Mouse (Mus musculus): ENCODE measurements around the gene Phf11c. TPM values are rescaled to one million over a fixed set of nuclear protein-coding genes. Genes with fewer than 3 reads are reported as not detected.
A peak's percentile ranks its signal among the peaks of the same experiment; 100 is the strongest.
"Not testable (repeated sequence)": the region's sequence is repeated elsewhere in the genome, so short reads cannot be mapped to it uniquely, and the experiment has no call there.

The Phf11c gene
- polyA plus RNA-seq, 1 experiment from 2014 or later: 0.34 TPM

DNA sequence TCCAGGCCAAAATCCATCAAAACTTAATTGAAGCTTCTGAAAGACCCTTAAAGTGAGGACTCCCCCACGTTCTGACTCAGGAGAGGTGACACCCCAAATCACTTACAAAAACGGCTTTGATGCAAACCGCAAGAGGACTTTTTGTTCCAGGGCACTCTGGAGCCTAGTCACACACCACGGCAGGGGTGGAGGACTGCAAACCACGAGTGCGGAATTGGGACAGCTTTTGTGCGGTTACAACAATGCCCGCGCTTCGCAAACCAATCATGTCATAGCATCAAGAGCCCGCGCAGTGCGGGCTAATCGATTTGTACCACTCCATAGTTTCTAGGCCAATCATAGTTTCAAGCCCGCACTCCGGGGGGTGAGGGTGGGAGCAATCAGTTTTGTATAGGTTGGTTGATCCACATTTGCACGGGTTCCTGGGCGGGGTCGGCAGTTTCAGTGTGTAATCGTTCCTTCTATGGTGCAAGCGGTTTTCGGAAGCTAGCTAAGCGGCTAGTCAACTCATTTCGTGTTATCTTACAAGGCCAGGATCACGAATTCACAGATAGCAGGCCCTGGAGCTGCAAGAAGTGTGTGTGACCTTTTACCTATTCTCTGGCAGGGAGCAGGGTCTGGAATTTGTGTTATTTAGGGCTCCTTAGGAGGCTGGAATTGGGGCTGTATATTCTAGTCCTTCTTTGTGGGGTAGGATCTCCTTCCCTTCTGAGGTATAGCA is 24.7 kb downstream of the Phf11c start:
- no peak for ATAC-seq (ENCODE audit: insufficient number of reproducible peaks, insufficient read depth, low FRiP score, low read depth)
- no peak overlapping the region for H3K4me2 ChIP-seq (ENCODE audit: low read length)
- H3K4me3 ChIP-seq (ENCODE audit: control insufficient read depth in 1 of 2, insufficient read depth in 1 of 2, low read depth in 1 of 2, low read length in 2 of 2): no peak overlapping the region
- H3K27ac ChIP-seq (replicated peaks in 1 of 2; ENCODE audit: control insufficient read depth in 1 of 2, insufficient read depth in 1 of 2, low read depth in 2 of 2, low read length in 2 of 2): no peak overlapping the region
- H3K27me3 ChIP-seq (ENCODE audit: control insufficient read depth, insufficient read depth, low read length): no peaks in the 10 kb centered on the region
- peaks cover 3 to 8% of the 10 kb centered on the region in 2 experiments for H3K4me1 ChIP-seq (ENCODE audit: control insufficient read depth in 2 of 2, insufficient read depth in 2 of 2, low read length in 2 of 2)
- no peak overlapping the region for H3K9ac ChIP-seq (ENCODE audit: low read length)
- 86% methylated on average over 25 of the region's 25 CpGs for WGBS
- H3K9me3 ChIP-seq (ENCODE audit: control insufficient read depth, low read length): 0 out of 2 replicates have a peak, but pooled peaks cover 8% of the 10 kb centered on the region
- no peaks in the 10 kb centered on the region for H3K36me3 ChIP-seq (ENCODE audit: control insufficient read depth, insufficient read depth, low read length)

DNA sequence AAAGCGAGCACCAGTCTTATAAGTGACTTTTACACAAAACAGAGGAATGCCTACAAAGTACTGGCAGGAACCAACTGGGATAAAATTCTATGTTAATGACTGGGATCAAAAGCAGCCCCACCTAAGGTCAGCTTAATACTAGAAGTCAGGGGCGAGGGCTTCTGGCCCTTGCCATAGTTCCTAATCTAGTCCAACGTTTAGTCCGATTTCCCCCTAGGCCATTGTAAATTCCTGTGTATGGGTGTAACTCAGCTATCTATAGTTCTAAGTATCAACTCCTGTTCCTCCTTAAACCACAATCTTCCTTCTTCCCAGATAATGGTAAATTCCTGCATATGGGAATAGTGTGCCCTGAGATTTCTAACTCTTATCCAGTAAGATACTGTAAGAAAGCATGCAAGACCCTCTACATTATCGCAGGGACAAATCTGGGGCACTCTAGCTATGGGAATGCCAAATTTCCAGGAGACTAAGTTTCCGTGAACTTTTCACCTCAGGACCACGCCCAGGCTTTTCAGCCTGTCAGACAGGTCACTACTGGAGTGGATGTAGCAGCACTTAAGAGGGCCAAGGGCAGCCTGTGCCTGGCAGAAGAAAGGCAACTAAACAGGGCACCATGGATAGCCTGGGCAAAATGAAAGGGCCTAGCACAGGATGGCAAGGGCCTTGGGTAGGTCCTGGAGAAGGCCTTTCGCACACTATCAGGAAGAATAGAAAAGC is 28.6 kb downstream of the Phf11c start:
- Histone ChIP-seq H3K4me1 (ENCODE audit: control insufficient read depth in 2 of 2, insufficient read depth in 2 of 2, low read length in 2 of 2) (peaks cover 6 to 14% of the 10 kb centered on the region in 2 experiments), H3K4me2 (ENCODE audit: low read length) (no peak overlapping the region), H3K9me3 (ENCODE audit: control insufficient read depth, low read length) (0 out of 2 replicates have a peak, but pooled peaks cover 8% of the 10 kb centered on the region), H3K27ac (replicated peaks in 1 of 2; ENCODE audit: control insufficient read depth in 1 of 2, insufficient read depth in 1 of 2, low read depth in 2 of 2, low read length in 2 of 2) (no peak overlapping the region), H3K36me3 (ENCODE audit: control insufficient read depth, insufficient read depth, low read length) (no peaks in the 10 kb centered on the region), H3K27me3 (ENCODE audit: control insufficient read depth, insufficient read depth, low read length) (no peaks in the 10 kb centered on the region), H3K9ac (ENCODE audit: low read length) (no peak overlapping the region), H3K4me3 (ENCODE audit: control insufficient read depth in 1 of 2, insufficient read depth in 1 of 2, low read depth in 1 of 2, low read length in 2 of 2) (no peak overlapping the region)
- 43% methylated on average over 8 of the region's 8 CpGs for WGBS
- no peak for ATAC-seq (ENCODE audit: insufficient number of reproducible peaks, insufficient read depth, low FRiP score, low read depth)

DNA sequence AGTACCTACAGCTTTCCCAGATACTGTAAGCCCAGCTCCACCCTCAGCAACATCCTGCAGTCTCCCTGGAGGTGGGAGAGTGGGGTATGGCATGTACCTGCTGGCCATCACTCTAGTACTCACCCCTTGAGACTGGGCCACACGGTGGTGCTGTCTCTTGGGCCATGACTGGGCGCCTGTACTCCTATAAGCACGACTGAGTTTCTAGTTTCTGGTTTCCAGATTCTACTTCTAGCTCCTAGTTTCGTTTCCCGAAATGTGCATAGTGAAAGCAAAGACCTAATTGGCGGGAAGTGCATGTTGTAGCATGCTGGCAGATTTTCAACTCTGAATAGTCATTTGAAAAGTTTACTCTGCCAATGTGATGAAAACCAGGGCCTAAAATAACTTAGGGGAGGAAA is 29.9 kb downstream of the Phf11c start, which contains the start of gene Phf11d:
Gene Phf11d, minus strand, starts transcription at position 227 of the 401 bp plus-strand sequence.
- Histone ChIP-seq H3K4me1 (ENCODE audit: control insufficient read depth in 2 of 2, insufficient read depth in 2 of 2, low read length in 2 of 2) (peaks cover 6 to 14% of the 10 kb centered on the region in 2 experiments), H3K27me3 (ENCODE audit: control insufficient read depth, insufficient read depth, low read length) (no peaks in the 10 kb centered on the region), H3K4me3 (ENCODE audit: control insufficient read depth in 1 of 2, insufficient read depth in 1 of 2, low read depth in 1 of 2, low read length in 2 of 2) (0 out of 4 replicates have a peak within 1 kb of the TSS, but pooled peaks of 1 of the 2 experiments have one; percentile 19), H3K9ac (ENCODE audit: low read length) (no peak within 1 kb of the TSS), H3K36me3 (ENCODE audit: control insufficient read depth, insufficient read depth, low read length) (no peaks in the 10 kb centered on the region), H3K9me3 (ENCODE audit: control insufficient read depth, low read length) (no peaks in the 10 kb centered on the region), H3K4me2 (ENCODE audit: low read length) (peak within 1 kb of the TSS; percentile 36), H3K27ac (replicated peaks in 1 of 2; ENCODE audit: control insufficient read depth in 1 of 2, insufficient read depth in 1 of 2, low read depth in 2 of 2, low read length in 2 of 2) (peak within 1 kb of the TSS in 1 of 2 experiments; percentile 36; a peak in 2 of 4 replicates)
- no peak for ATAC-seq (ENCODE audit: insufficient number of reproducible peaks, insufficient read depth, low FRiP score, low read depth)
- 55% methylated on average over 6 of the region's 6 CpGs for WGBS

DNA sequence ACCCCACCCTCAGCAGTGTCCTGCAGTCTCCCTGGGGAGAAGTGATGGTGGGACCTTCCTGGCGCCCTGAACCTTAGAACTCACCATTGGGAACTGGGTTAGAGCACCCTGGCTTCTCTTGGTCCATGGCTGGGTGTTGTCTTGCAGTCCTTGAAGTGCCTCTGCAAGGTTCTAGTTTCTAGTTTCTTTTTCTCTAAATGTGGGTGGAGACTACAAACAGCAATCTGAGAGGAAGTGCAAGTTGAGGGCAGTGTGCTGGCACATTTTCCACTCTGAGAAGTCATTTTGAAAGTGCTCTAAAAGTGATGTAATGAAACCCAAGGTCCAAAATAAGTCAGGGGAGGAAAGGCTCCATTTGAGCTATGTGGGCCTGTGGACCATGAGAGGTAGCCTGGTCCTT is 54.0 kb downstream of the Phf11c start, which contains the start of gene Phf11b:
Gene Phf11b, minus strand, starts transcription at position 163 of the 400 bp plus-strand sequence.
- H3K27ac ChIP-seq (replicated peaks in 1 of 2; ENCODE audit: control insufficient read depth in 1 of 2, insufficient read depth in 1 of 2, low read depth in 2 of 2, low read length in 2 of 2); H3K4me1 ChIP-seq (ENCODE audit: control insufficient read depth in 2 of 2, insufficient read depth in 2 of 2, low read length in 2 of 2); H3K4me3 ChIP-seq (ENCODE audit: control insufficient read depth in 1 of 2, insufficient read depth in 1 of 2, low read depth in 1 of 2, low read length in 2 of 2); H3K9ac ChIP-seq (ENCODE audit: low read length); H3K27me3 ChIP-seq (ENCODE audit: control insufficient read depth, insufficient read depth, low read length); H3K4me2 ChIP-seq (ENCODE audit: low read length); ATAC-seq (ENCODE audit: insufficient number of reproducible peaks, insufficient read depth, low FRiP score, low read depth); H3K9me3 ChIP-seq (ENCODE audit: control insufficient read depth, low read length); H3K36me3 ChIP-seq (ENCODE audit: control insufficient read depth, insufficient read depth, low read length): not testable (repeated sequence)
- WGBS: 64% methylated on average over 1 of the region's 1 CpGs

DNA sequence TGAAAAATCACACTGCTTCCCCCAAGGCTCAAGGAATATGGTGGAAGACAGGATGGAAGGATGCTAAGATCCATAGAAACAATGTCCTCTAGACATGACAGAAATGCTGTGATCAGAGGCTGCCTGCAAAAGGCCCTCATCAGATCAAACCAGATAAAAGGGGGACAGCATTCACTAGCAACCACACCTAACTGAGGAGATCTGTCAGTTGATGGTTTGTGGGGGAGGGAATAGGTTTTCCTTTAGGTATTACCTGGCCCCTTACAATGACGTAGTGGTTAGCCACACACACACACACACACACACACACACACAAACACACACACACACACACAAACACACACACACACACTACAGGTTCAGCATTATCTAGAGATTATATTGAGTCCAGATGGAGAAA is 55.6 kb downstream of the Phf11c start:
- WGBS: 67% methylated on average over 1 of the region's 1 CpGs
- no peaks in the 10 kb centered on the region for H3K9me3 ChIP-seq (ENCODE audit: control insufficient read depth, low read length)
- H3K27ac ChIP-seq (replicated peaks in 1 of 2; ENCODE audit: control insufficient read depth in 1 of 2, insufficient read depth in 1 of 2, low read depth in 2 of 2, low read length in 2 of 2): no peak overlapping the region
- H3K9ac ChIP-seq (ENCODE audit: low read length): no peak overlapping the region
- no peak for ATAC-seq (ENCODE audit: insufficient number of reproducible peaks, insufficient read depth, low FRiP score, low read depth)
- H3K4me2 ChIP-seq (ENCODE audit: low read length): no peak overlapping the region
- no peak overlapping the region for H3K4me3 ChIP-seq (ENCODE audit: control insufficient read depth in 1 of 2, insufficient read depth in 1 of 2, low read depth in 1 of 2, low read length in 2 of 2)
- H3K36me3 ChIP-seq (ENCODE audit: control insufficient read depth, insufficient read depth, low read length): no peaks in the 10 kb centered on the region
- H3K4me1 ChIP-seq (ENCODE audit: control insufficient read depth in 2 of 2, insufficient read depth in 2 of 2, low read length in 2 of 2): no peaks in the 10 kb centered on the region
- no peaks in the 10 kb centered on the region for H3K27me3 ChIP-seq (ENCODE audit: control insufficient read depth, insufficient read depth, low read length)

DNA sequence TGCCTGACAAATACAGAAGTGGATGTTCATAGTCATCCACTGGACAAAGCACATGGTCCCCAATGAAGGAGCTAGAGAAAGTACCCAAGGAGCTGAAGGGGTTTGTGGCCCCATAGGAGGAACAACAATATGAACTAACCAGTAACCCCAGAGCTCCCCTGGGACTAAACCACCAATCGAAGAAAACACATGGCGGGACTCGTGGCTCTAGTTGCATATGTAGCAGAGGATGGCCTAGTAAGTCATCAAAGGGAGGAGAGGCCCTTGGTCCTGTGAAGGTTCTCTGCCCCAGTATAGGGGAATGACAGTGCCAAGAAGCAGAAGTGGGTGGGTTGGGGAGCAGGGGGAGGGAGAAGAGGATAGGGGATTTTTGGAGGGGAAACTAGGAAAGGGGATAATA is 59.1 kb downstream of the Phf11c start:
- 74% methylated on average over 3 of the region's 3 CpGs for WGBS
- H3K4me2 ChIP-seq (ENCODE audit: low read length); H3K27me3 ChIP-seq (ENCODE audit: control insufficient read depth, insufficient read depth, low read length); H3K4me3 ChIP-seq (ENCODE audit: control insufficient read depth in 1 of 2, insufficient read depth in 1 of 2, low read depth in 1 of 2, low read length in 2 of 2); H3K36me3 ChIP-seq (ENCODE audit: control insufficient read depth, insufficient read depth, low read length); H3K4me1 ChIP-seq (ENCODE audit: control insufficient read depth in 2 of 2, insufficient read depth in 2 of 2, low read length in 2 of 2); H3K9me3 ChIP-seq (ENCODE audit: control insufficient read depth, low read length); H3K27ac ChIP-seq (replicated peaks in 1 of 2; ENCODE audit: control insufficient read depth in 1 of 2, insufficient read depth in 1 of 2, low read depth in 2 of 2, low read length in 2 of 2); ATAC-seq (ENCODE audit: insufficient number of reproducible peaks, insufficient read depth, low FRiP score, low read depth); H3K9ac ChIP-seq (ENCODE audit: low read length): not testable (repeated sequence)
